In the genomic region with DNA sequence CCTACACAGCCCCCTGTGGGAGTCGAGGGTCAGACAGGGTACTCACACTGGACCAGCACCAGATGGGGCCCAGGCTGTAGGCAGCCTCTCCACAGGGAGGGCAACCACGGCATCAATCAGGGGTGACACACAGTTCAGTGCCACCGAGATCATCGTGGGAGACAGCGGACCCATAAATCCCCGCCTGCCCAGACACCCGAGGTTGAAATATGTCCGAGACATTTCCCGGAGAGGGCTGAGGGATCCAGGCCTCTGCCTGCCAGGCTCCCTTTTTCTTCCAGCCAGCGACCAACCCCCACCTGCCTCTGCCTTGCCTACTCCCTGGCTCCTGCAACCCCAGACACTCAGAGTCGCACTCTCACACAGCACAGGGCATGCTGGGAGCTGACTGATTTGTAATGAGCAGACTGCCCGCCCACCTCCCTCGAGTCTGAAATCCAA, we compare ENCODE assay signal across 9 mouse cellular contexts. TPM values are rescaled to one million over a fixed set of nuclear protein-coding genes. Genes with fewer than 3 reads are reported as not detected.
DNase-seq lines count a peak whose midpoint lies in the region.
"Had no signal": no experiment of that assay in that cellular context is flagged by ENCODE, and none has a peak within 500 bp of the region (broad histone marks: within the 10 kb centered on the region; RNA-seq: fewer than 3 reads in every experiment).

No protein-coding gene starts in this region.

- H3K4me3 ChIP-seq in heart, embryonic 10.5 days = no peak overlapping the region

- H3K27ac ChIP-seq in heart, embryonic 10.5 days = 0 out of 2 replicates have a peak overlapping the region, but pooled peaks have one; percentile 56

- DNase-seq in heart, embryonic 10.5 days (ENCODE audit: low spot score) = no peak
- DNase-seq in heart, adult 8-10 months (ENCODE audit: low spot score) = no peak
- DNase-seq in retina, postnatal 1 day = peak; percentile 50
- no peak for DNase-seq in retina, embryonic 14.5 days (ENCODE audit: low spot score)
- DNase-seq in kidney, postnatal 25 days = peak; percentile 27 to 65
- peak; percentile 38 for DNase-seq in yolk sac, embryonic 10.5 days (ENCODE audit: low spot score)
- DNase-seq in spleen, postnatal 36 days (ENCODE audit: low spot score in 2 of 2) = no peak
- DNase-seq in urinary bladder, postnatal 14 days (ENCODE audit: low spot score) = no peak

- H3K36me3 ChIP-seq in heart, embryonic 10.5 days = no peaks in the 10 kb centered on the region

- H3K4me1 ChIP-seq in heart, embryonic 10.5 days = peaks cover 8% of the 10 kb centered on the region

- peaks cover 23% of the 10 kb centered on the region for H3K27me3 ChIP-seq in heart, embryonic 10.5 days (ENCODE audit: insufficient read depth, poor library complexity, severe bottlenecking)

- 59% methylated on average over 13 of the region's 13 CpGs for WGBS in heart, embryonic 10.5 days

- H3K9me3 ChIP-seq in heart, embryonic 10.5 days = no peaks in the 10 kb centered on the region

RNA-seq across cellular contexts. Expression of a gene that starts 11.6 kb away (rescaled TPM):
- not detected in 2 replicates for polyA plus RNA-seq in heart, embryonic 10.5 days (2016; fragmentation: Nextera tagmentation; extraction: Ambion mirVana)
- not detected for total RNA-seq in heart, adult 8-10 months (2022)
- polyA plus RNA-seq: heart, embryonic 14.5 days had no signal

RNA-seq across cellular contexts. Expression of a gene that starts 41.5 kb away (rescaled TPM):
- polyA plus RNA-seq in heart, embryonic 10.5 days (2016; fragmentation: Nextera tagmentation; extraction: Ambion mirVana) = 5.1 and 7.3 TPM in 2 replicates
- 10 to 100 TPM; 24.2 to 35.1 (median 27.8) TPM for total RNA-seq in heart, adult 8-10 months (2022)

RNA-seq across cellular contexts. Expression of a gene that starts 41.6 kb away (rescaled TPM):
- 117 and 120 TPM in 2 replicates for polyA plus RNA-seq in heart, embryonic 10.5 days (2016; fragmentation: Nextera tagmentation; extraction: Ambion mirVana)
- 100 to 1,000 TPM in 1 of 4 experiments, 10 to 100 TPM in 3; 93.9 to 102 (median 96.0) TPM for total RNA-seq in heart, adult 8-10 months (2022)

Comparison
In these comparisons a context has a peak if more than half of its experiments do, and no peak if none do; other contexts are left out.
1. DNase-seq: peak in retina, postnatal 1 day (single experiment), kidney, postnatal 25 days (2 of 2) and yolk sac, embryonic 10.5 days (single experiment); none in heart, embryonic 10.5 days (single experiment), heart, adult 8-10 months (single experiment), retina, embryonic 14.5 days (single experiment), spleen, postnatal 36 days (0 of 2) and urinary bladder, postnatal 14 days (single experiment).